Mouse (Mus musculus): ENCODE measurements around the gene Cnpy2. TPM values are rescaled to one million over a fixed set of nuclear protein-coding genes. Genes with fewer than 3 reads are reported as not detected.
"Not testable (repeated sequence)": the region's sequence is repeated elsewhere in the genome, so short reads cannot be mapped to it uniquely, and the experiment has no call there.

Gene Cnpy2
- total RNA-seq, 1 experiment from 2014 or later: 45.3 TPM

DNA sequence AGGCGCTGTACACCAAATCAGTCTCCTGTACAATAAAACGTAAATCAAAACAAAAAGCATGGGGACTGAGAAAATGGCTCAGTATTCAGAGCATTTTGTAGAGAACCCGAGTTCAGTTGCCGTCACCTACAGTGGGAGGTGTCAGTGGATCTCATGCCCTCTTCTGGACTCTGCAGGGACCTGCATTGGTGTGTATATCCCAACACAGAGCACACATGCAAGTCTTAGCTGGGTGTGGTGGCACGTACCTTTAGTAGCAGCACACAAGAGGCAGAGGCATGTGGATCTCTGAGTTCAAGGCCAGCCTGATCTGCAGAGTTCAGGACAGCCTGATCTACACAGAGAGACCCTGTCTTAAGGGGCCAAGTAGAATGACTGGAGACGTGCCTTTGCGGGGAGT lies 12.6 kb upstream of the Cnpy2 start:
- no peak for ATAC-seq (replicated peaks; ENCODE audit: insufficient number of reproducible peaks, low FRiP score, low TSS enrichment, poor library complexity, severe bottlenecking)

DNA sequence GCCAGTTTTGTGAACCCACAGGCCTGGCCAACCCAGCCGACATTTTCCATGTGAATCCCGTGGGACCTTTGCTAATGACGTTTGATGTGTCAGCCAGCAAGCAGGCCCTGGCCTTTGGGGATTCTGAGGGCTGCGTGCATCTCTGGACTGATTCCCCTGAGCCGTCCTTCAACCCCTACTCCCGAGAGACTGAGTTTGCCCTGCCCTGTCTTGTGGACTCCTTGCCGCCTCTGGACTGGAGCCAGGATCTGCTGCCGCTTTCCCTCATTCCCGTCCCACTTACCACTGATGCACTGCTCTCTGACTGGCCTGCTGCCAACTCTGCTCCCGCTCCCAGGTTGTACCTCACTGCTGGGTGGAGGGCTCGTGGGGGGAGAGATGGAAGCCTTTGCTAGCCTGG lies 12.1 kb upstream of the Cnpy2 start:
- ATAC-seq (replicated peaks; ENCODE audit: insufficient number of reproducible peaks, low FRiP score, low TSS enrichment, poor library complexity, severe bottlenecking): no peak

DNA sequence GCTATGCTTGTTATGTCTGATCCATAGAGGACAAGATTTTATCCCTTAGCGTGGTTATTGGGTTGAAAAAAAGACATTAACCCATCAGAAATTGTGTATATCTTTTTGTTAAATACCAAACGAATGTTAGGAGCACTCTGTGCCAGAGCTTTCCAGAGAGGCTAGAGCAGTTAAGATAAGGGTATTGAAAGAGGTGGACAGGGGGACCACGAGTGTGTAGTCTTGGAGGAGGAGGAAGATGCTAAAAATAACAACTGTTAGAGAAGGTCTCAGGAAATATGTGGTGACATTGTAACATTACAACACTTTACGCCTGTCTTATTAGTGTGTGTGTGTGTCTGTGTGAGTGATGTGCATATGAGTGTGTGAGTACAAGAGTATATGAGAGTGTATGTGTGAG lies 11.4 kb upstream of the Cnpy2 start:
- ATAC-seq (replicated peaks; ENCODE audit: insufficient number of reproducible peaks, low FRiP score, low TSS enrichment, poor library complexity, severe bottlenecking): no peak

DNA sequence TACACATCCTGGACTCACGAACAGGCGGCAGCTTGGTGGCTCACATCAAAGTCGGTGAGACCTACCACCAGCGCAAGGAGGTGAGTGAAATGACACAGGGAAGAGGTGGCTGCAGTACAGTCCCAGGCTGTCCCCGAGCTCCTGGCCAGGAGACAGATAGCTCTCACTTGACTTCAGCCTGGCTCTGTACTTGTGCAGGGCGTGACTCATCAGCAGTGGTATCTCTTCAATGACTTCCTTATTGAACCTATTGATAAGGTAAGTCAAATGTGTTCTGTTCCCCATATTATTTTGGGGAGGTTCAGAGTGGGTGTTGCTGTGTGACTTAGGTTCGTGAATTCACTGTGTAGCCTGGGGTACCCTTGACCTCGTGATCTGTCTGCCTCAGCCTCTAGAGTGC lies 6.7 kb upstream of the Cnpy2 start:
- no peak for ATAC-seq (replicated peaks; ENCODE audit: insufficient number of reproducible peaks, low FRiP score, low TSS enrichment, poor library complexity, severe bottlenecking)

DNA sequence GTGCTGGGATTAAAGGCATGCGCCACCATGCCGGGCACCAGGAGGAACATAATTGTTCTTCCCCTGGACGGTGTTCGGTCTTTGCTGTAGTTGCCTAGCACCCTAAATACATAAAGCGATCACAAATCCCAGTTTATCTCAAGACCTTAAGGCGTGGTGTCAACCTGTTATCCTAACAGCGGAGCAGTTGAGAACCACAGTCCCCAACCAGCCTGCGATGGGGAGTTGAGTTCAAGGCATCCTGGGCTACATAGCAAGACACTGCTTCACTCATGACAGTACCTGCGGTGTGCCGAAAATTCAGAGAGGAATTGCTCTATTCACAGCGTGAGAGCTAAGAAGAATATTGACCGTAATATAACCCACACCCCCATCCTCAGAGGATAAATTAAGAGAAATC lies 618 bp upstream of the Cnpy2 start:
- ATAC-seq (replicated peaks; ENCODE audit: insufficient number of reproducible peaks, low FRiP score, low TSS enrichment, poor library complexity, severe bottlenecking): no peak

DNA sequence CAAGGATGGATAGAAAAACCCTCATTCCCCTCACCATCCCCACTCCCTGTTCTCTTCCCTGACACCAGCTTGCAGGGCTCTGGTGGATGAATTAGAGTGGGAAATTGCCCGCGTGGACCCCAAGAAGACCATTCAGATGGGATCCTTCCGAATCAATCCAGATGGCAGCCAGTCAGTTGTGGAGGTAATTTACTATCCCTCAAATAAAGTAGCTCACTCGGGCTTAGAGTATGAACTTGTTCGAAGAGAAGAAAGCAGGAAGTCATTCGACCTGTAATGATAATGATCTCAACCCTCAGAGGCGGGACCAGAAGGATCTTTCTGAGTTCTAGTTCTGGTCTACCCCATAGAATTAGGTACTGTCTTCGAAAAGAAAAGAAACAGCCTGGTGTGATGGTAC lies 1.3 kb downstream of the Cnpy2 start:
- no peak for ATAC-seq (replicated peaks; ENCODE audit: insufficient number of reproducible peaks, low FRiP score, low TSS enrichment, poor library complexity, severe bottlenecking)

DNA sequence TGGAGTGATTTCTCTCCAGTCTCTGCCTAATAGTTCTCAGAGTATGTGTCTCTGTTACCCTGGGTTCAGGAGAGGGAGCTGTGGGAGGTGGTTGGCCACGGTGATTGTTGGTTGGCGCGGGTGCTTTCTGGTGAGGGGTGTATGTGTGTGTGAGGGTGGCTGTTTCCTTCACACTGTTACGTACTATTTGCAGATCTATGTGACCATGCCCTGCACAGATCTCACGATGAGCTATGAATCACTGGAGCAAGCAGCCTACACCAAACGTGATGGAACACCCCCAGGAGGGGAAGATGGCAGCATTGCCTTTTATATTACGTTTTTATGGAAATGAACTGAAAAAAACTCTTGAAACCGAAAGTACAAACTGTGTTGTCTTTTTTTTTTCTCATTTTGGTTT lies 4.6 kb downstream of the Cnpy2 start:
- no peak for ATAC-seq (replicated peaks; ENCODE audit: insufficient number of reproducible peaks, low FRiP score, low TSS enrichment, poor library complexity, severe bottlenecking)

DNA sequence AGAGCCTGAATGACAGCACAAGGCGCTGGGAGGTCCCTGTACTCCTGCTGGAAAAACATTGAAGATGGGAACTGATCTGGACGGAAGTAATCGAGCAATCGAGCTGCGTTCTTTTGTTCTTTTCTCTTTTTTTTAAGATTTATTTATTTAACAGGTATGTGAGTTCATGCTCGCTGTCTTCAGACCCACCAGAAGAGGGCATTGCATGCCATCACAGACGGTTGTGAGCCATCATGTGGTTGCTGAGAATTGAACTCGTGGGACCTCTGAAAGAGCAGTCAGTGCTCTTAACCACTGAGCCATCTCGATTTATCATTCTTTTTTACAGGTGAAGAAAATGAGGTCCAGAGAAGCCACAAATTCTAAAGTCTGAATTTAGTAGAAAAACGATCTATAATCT lies 5.4 kb downstream of the Cnpy2 start:
- ATAC-seq (replicated peaks; ENCODE audit: insufficient number of reproducible peaks, low FRiP score, low TSS enrichment, poor library complexity, severe bottlenecking): no peak

DNA sequence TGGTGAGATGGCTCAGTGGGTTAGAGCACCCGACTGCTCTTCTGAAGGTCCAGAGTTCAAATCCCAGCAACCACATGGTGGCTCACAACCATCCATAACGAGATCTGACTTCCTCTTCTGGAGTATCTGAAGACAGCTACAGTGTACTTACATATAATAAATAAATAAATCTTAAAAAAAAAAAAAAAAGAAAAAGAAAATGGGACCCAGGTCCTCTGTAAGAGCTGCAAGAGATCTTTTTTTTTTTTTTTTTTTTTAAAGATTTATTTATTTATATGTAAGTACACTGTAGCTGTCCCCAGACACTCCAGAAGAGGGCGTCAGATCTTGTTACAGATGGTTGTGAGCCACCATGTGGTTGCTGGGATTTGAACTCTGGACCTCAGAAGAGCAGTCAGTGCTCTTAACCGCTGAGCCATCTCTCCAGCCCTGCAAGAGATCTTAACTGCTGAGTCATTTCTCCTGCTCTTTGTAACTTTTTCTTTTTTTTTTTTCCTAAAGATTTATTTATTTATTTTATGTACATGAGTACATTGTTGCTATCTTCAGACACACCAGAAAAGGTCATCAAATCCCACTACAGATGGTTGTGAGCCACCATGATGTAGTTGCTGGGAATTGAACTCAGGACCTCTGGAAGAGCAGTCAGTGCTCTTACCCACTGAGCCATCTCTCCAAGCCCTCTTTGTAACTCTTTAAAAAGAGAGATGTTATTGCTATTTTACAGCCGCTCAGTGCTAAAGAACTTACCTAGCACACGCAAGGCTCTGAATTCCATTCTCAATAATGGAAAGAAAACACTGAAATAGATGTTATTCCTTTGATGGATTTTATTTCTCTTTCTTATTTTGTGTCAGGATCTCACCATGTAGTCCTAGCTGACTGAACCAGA lies 10.3 kb downstream of the Cnpy2 start:
- ATAC-seq (replicated peaks; ENCODE audit: insufficient number of reproducible peaks, low FRiP score, low TSS enrichment, poor library complexity, severe bottlenecking): not testable (repeated sequence)

DNA sequence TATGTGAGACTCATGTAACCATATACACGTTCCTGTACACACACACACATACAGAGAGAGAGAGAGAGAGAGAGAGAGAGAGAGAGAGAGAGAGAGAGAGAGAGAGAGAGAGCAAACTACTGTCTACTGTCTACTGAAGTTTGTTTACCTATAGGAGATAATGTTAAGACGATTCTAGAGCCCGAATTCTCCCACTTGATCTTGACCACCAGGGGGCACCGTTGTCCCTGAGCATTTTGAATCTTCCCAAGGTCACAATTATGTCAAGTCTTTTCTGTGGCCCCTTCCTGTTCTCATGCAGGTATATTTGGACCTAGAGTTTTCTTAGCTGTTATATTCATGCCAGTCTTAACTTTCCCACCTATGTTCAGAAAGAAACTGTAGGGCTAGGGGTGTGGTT lies 13.3 kb downstream of the Cnpy2 start:
- ATAC-seq (replicated peaks; ENCODE audit: insufficient number of reproducible peaks, low FRiP score, low TSS enrichment, poor library complexity, severe bottlenecking): peak; percentile 51; the same call in 1 of the 2 replicates

DNA sequence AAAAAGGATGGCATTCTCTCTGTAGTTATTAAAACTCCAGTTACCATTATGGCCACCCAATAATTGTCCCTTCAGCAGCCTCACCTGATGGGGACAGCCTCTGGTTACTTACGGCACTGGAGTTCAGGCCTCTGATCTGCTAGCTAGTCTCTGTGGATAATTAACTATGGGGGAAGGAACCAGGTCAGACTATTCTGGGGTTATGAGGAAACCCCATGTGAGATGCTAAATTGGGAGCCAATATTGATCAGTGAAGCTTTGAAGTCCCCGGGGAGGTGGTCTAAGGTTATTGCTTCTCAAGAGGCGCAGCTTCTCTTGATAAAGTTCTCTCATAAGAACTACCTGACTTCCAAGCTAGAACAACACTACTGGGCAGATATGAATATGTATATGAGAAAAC lies 13.9 kb downstream of the Cnpy2 start:
- ATAC-seq (replicated peaks; ENCODE audit: insufficient number of reproducible peaks, low FRiP score, low TSS enrichment, poor library complexity, severe bottlenecking): no peak

DNA sequence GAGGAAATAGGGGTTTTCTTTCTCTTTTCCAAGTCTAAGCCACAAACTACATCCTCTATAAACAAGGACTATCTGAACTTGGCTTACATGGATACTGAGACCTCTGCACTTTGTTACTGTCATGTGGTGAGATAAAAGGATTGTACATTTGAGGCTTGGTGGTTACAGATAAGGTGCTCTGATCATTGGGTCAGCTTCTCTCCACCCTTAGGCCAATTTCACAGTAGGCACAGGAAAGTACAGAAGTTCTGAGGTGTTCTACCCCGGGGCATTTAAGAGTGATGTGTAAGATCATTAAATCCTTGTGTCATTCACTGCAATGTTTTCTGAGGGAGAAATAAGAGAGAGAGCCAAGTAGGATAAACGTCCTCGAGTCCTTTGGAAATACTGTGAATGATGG lies 14.3 kb downstream of the Cnpy2 start:
- ATAC-seq (replicated peaks; ENCODE audit: insufficient number of reproducible peaks, low FRiP score, low TSS enrichment, poor library complexity, severe bottlenecking): no peak

DNA sequence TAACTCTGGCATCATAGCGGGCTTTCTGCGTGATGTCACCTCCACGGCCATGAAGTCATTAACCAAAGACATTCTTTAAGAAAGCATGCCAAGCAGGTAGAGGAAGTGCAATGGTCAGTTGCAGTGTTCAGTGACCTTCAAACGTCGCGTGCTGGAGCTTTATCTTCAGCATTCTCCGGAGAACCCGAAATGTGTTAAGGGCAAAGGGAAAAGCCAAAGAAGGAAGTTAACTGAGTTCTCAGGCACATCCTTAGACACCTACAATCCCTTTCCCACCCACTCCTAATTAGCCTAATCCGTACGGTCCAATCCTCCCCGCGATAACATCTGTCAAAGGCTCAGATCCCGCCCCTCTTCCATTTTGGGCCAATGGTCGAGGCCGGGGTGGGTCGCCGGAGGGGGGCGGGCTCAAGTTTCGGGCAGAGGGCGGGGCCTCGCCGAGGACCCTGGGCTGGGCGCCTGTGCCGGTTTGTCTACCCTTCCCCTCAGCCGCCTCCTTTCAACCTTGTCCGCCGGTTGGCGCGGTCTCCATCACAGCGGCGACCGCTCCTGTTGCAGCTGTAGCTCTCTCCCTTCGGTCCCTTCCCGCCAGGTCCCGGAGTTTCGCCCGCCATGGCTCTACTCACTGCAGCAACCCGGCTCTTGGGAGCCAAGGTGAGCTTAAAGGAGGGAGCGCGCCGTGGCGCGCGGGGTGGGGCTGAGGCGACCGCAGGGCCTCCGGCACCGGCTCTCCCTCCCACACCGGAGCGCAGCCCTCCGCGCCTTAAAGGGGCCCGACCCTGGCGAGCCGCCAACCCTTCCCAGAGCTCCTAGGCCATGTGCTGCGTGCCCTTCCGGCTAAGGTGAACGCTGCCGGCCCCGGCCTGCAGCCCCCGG lies 15.3 kb downstream of the Cnpy2 start, which contains the start of gene Cs:
Gene Cs, plus strand, starts transcription at position 429 of the 876 bp plus-strand sequence.
- ATAC-seq (replicated peaks; ENCODE audit: insufficient number of reproducible peaks, low FRiP score, low TSS enrichment, poor library complexity, severe bottlenecking): peak; percentile 97

DNA sequence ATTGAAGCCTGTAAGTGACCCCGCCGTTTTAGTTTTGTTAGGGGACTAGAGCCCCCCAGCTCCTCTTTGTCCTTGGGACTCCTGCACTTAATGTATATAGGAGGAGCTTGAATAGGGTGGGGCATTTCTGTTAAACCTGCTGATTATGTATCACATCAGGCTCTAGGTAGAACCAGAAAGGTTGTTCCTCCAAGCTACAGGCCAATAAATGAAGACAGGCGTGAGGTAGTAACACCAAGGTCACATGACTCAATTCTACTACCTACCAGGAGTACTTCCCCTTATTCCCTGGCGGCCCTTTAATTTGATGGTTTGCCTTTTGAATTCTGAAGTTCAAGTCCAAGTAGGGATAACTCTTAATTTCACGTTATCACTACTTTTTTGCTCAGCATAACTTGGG lies 16.2 kb downstream of the Cnpy2 start:
- ATAC-seq (replicated peaks; ENCODE audit: insufficient number of reproducible peaks, low FRiP score, low TSS enrichment, poor library complexity, severe bottlenecking): peak; percentile 42; the same call in 1 of the 2 replicates

DNA sequence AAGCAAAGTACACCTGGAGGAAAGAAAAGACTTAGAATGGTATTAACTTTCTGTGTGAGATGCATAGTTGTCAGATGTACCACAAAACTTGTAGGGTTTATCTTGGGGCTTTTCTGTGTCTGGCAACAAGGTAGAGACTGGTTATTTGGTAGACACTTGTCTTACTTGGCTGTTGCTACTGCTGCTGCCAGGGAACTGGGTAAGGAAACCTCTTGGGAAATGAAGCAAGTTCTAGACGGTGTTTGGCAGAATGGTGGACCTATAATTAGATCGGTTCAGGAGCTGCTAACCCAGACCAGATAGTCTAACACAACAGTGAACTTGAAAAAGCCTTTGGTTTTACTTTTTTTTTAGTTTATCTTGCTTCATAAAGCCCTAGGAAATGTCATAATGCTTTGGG lies 16.7 kb downstream of the Cnpy2 start:
- no peak for ATAC-seq (replicated peaks; ENCODE audit: insufficient number of reproducible peaks, low FRiP score, low TSS enrichment, poor library complexity, severe bottlenecking)

DNA sequence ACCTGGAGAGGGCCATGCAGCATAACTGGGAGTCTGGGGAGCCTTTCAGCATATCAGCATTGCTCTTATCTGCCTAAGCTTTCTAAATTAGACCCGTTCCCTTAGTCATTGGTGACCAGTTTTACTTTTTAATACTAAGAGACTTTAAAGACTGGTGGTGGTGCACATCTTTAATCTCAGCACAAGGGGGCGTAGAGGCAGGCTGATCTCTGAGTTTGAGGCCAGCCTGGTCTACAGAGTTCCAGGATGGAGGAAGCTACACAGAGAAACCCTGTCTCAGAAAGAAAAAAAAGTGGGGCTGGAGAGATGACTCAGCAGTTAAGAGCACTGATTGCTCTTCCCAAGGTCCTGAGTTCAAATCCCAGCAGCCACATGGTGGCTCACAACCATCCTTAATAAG lies 18.0 kb downstream of the Cnpy2 start:
- no peak for ATAC-seq (replicated peaks; ENCODE audit: insufficient number of reproducible peaks, low FRiP score, low TSS enrichment, poor library complexity, severe bottlenecking)

DNA sequence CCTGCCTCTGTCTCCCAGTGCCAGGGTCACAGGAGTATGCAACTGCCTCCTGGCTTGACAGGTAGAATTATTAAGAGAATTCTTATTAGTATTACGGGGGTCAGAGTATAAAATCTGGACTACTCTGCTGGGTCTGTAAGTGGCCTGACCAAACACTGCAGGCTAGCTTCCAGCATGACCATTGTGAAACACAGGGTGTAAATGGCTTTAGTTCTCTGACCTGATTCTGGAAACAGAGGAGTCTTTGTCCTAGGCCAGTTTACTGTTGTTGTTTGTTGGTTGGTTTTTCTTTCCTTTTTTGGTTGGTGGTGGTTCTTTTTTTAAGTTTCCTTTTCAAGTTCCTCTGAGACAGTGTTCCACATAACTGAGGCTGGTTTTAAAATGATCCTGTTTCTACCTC lies 21.2 kb downstream of the Cnpy2 start:
- ATAC-seq (replicated peaks; ENCODE audit: insufficient number of reproducible peaks, low FRiP score, low TSS enrichment, poor library complexity, severe bottlenecking): no peak

DNA sequence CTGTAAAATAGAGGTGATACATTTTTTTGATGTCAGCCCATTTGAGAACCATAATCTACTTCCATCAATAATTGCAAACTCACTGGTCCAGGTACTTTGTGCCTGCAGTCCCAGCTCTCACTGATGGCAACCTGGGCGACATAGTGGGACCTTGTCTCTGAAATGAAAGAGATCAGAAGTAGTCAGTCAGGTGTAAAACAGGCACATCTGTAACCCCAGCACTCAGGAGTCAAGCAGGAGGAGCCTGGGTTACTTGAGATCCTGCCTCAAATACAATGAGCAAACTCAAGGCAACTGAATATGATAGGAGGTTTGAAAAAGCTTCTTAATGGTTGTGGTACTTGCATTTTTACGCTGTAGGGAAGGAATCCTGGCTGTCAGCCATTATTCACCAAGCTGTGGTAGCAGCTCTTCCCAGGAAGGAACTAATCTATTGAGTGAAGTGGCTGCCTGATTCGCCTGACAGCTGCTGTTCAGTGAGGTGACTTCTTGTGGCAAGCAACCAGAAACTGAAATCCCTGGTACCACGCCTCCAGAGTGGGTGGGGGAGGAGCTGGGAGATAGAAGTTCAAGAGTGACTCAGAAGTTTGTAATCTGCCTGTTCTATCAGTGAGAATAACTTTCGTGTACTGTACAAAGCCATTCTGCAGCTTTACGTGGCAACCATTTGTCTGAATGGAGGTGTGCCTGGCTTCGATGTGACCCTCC lies 22.5 kb downstream of the Cnpy2 start:
- peak; percentile 92 for ATAC-seq (replicated peaks; ENCODE audit: insufficient number of reproducible peaks, low FRiP score, low TSS enrichment, poor library complexity, severe bottlenecking)

DNA sequence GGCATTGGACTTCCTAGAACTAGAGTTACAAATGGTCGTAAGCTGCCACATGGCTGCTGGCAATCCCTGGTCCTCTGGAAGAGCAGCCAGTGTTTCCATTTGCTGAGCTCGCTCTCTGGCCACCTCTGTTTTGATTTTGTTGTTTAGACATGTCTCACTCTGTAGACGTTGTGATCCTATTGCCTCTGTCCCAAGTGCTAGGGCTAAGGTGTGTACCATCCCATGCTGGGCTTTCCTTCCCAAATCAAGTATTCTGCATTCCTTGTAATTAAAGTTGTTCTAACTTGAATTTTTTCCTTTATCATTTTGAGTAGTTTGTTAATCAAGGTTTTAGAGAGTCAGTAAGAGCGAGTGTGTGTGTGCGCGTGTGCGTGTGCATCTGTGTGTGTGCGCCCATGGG lies 25.3 kb downstream of the Cnpy2 start:
- no peak for ATAC-seq (replicated peaks; ENCODE audit: insufficient number of reproducible peaks, low FRiP score, low TSS enrichment, poor library complexity, severe bottlenecking)
